Mouse (Mus musculus) liver, embryonic 14.5 days (tissue): Measurements from ENCODE around the gene Taok1.

Experiments
- CTCF ChIP-seq: IDR thresholded peaks from 2 replicates; pipeline ENCODE4 v1.5.1; 2016; ENCODE audit warnings: antibody characterized with exemption, low read depth, control low read depth
- EP300 ChIP-seq: IDR thresholded peaks from 2 replicates; pipeline ENCODE4 v1.6.1; 2016; ENCODE audit warnings: antibody characterized with exemption, low read depth

DNA sequence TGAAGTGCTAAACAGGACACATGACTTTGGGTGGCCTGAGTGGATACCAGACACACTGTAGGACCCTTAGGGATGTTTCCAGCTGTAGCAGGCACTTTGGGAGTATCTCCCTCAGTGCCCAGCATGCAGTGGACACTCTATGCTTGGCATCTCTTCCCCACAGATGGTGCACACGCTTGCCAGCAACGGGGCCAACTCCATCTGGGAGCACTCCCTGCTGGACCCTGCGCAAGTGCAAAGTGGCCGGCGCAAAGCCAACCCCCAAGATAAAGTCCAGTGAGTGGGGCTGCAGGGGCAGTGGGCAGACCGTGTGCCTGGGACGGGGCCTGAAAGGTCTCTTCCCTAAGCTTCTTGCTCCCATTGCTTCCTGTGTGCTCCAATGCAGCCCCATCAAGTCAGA lies 108.3 kb downstream of the Taok1 start:
- TF ChIP-seq CTCF (no peak), EP300 (no peak)
